Mouse (Mus musculus) splenic B cell, adult 2 months (primary cell): ENCODE measurements around the gene Il4ra.
A peak's percentile ranks its signal among the peaks of the same experiment; 100 is the strongest.

ENCODE experiments used
- DNase-seq: peaks from one replicate; pipeline ENCODE4 v3.0.0-alpha.2; 2011; ENCODE audit warnings: low read depth, low spot score
- H3K27me3 ChIP-seq: 2 replicates; pipeline ENCODE4 v1.6.1; 2012; ENCODE audit warnings: mild to moderate bottlenecking, low read length, moderate library complexity, mixed read lengths; ENCODE audit not compliant: control insufficient read depth, poor library complexity, insufficient read depth, severe bottlenecking
- H3K36me3 ChIP-seq: 2 replicates; pipeline ENCODE4 v1.6.1; 2012; ENCODE audit warnings: mild to moderate bottlenecking, low read length, moderate library complexity, mixed read lengths; ENCODE audit not compliant: control insufficient read depth, poor library complexity, insufficient read depth, severe bottlenecking

Gene Il4ra

GRCm38 (mm10) chr7:125539351-125539750, 12.6 kb upstream of the Il4ra start:
- DNase-seq: no peak
- Histone ChIP-seq H3K27me3 (no peaks in the 10 kb centered on the region), H3K36me3 (no peaks in the 10 kb centered on the region)

- Histone ChIP-seq H3K36me3 (no peaks in the 10 kb centered on the region), H3K27me3 (no peaks in the 10 kb centered on the region)
- DNase-seq: no peak
Observed at GRCm38 (mm10) chr7:125541026-125541425, 10.9 kb upstream of the Il4ra start.

GRCm38 (mm10) chr7:125541821-125542220, 10.1 kb upstream of the Il4ra start:
- Histone ChIP-seq H3K27me3 (no peaks in the 10 kb centered on the region), H3K36me3 (no peaks in the 10 kb centered on the region)
- peak; percentile 93 for DNase-seq

GRCm38 (mm10) chr7:125542335-125543050, 9.4 kb upstream of the Il4ra start:
- peak; percentile 61 for DNase-seq
- no peaks in the 10 kb centered on the region for H3K27me3 ChIP-seq
- no peaks in the 10 kb centered on the region for H3K36me3 ChIP-seq

GRCm38 (mm10) chr7:125543497-125543896, 8.4 kb upstream of the Il4ra start:
- Histone ChIP-seq H3K36me3 (no peaks in the 10 kb centered on the region), H3K27me3 (no peaks in the 10 kb centered on the region)
- no peak for DNase-seq

GRCm38 (mm10) chr7:125545331-125545730, 6.6 kb upstream of the Il4ra start:
- Histone ChIP-seq H3K27me3 (no peaks in the 10 kb centered on the region), H3K36me3 (no peaks in the 10 kb centered on the region)
- DNase-seq: no peak

GRCm38 (mm10) chr7:125546727-125547126, 5.2 kb upstream of the Il4ra start:
- Histone ChIP-seq H3K27me3 (no peaks in the 10 kb centered on the region), H3K36me3 (no peaks in the 10 kb centered on the region)
- DNase-seq: no peak

- Histone ChIP-seq H3K36me3 (no peaks in the 10 kb centered on the region), H3K27me3 (no peaks in the 10 kb centered on the region)
- DNase-seq: no peak
Observed at GRCm38 (mm10) chr7:125549916-125550315, 2.0 kb upstream of the Il4ra start.

GRCm38 (mm10) chr7:125550881-125551381, 989 bp upstream of the Il4ra start:
- no peak for DNase-seq
- Histone ChIP-seq H3K27me3 (no peaks in the 10 kb centered on the region), H3K36me3 (no peaks in the 10 kb centered on the region)

- no peaks in the 10 kb centered on the region for H3K27me3 ChIP-seq
- H3K36me3 ChIP-seq: no peaks in the 10 kb centered on the region
- no peak for DNase-seq
Observed at GRCm38 (mm10) chr7:125552851-125553555, 1.1 kb downstream of the Il4ra start.

GRCm38 (mm10) chr7:125553653-125554428, 1.9 kb downstream of the Il4ra start:
- no peaks in the 10 kb centered on the region for H3K27me3 ChIP-seq
- DNase-seq: no peak
- H3K36me3 ChIP-seq: peaks cover 2% of the 10 kb centered on the region; the same call in 1 of the 2 replicates

- DNase-seq: peak; percentile 37
- H3K36me3 ChIP-seq: peaks cover 2% of the 10 kb centered on the region; the same call in 1 of the 2 replicates
Observed at GRCm38 (mm10) chr7:125554456-125555114, 2.7 kb downstream of the Il4ra start.

GRCm38 (mm10) chr7:125555351-125555872, 3.5 kb downstream of the Il4ra start:
- peak; percentile 71 for DNase-seq
- Histone ChIP-seq H3K27me3 (no peaks in the 10 kb centered on the region), H3K36me3 (peaks cover 2% of the 10 kb centered on the region)

More at GRCm38 (mm10) chr7:125554456-125555114, 2.7 kb downstream of the Il4ra start:
- H3K27me3 ChIP-seq: no peaks in the 10 kb centered on the region

GRCm38 (mm10) chr7:125556096-125556495, 4.2 kb downstream of the Il4ra start:
- DNase-seq: no peak
- peaks cover 2% of the 10 kb centered on the region for H3K36me3 ChIP-seq
- no peaks in the 10 kb centered on the region for H3K27me3 ChIP-seq
